Mouse (Mus musculus) monocyte, adult 2 months (primary cell): ENCODE results near the gene Tada1.

Experiments used
- DNase-seq, 2 experiments: peaks; one replicate each; pipeline ENCODE4 v3.0.0; 2022; ENCODE audit warnings: low spot score in 2 of 2, low read depth in 1 of 2

Tada1 gene

GRCm38 (mm10) chr1:166384614-166385013 lies 5.7 kb downstream of the Tada1 start:
- DNase-seq, result no peak

- no peak for DNase-seq
These were observed 6.5 kb downstream of the Tada1 start for GRCm38 (mm10) chr1:166385431-166385830.

GRCm38 (mm10) chr1:166388511-166388910 lies 9.6 kb downstream of the Tada1 start:
- DNase-seq, result no peak

GRCm38 (mm10) chr1:166389406-166390125 lies 10.7 kb downstream of the Tada1 start:
- no peak for DNase-seq

GRCm38 (mm10) chr1:166391671-166392070 lies 12.8 kb downstream of the Tada1 start:
- no peak for DNase-seq

GRCm38 (mm10) chr1:166394770-166395169 lies 15.9 kb downstream of the Tada1 start:
- DNase-seq, result no peak

- DNase-seq, result no peak
These were observed 16.8 kb downstream of the Tada1 start for GRCm38 (mm10) chr1:166395661-166396060.

- DNase-seq, result no peak
These were observed 17.5 kb downstream of the Tada1 start for GRCm38 (mm10) chr1:166396381-166396780.

GRCm38 (mm10) chr1:166401455-166401854 lies 22.6 kb downstream of the Tada1 start:
- no peak for DNase-seq

GRCm38 (mm10) chr1:166402003-166402402 lies 23.1 kb downstream of the Tada1 start:
- no peak for DNase-seq

GRCm38 (mm10) chr1:166403846-166404245 lies 24.9 kb downstream of the Tada1 start:
- no peak for DNase-seq

- peak in 1 of 2 experiments; percentile 14 for DNase-seq
These were observed 30.3 kb downstream of the Tada1 start for GRCm38 (mm10) chr1:166409177-166409700.

- DNase-seq, result peak in 1 of 2 experiments; percentile 37
These were observed 30.9 kb downstream of the Tada1 start, which contains the start of gene Pogk for GRCm38 (mm10) chr1:166409701-166410220. Gene Pogk, minus strand, starts transcription at chr1:166409863.

GRCm38 (mm10) chr1:166411541-166411940 lies 32.6 kb downstream of the Tada1 start:
- DNase-seq, result no peak

- no peak for DNase-seq
These were observed 33.4 kb downstream of the Tada1 start for GRCm38 (mm10) chr1:166412266-166412665.

GRCm38 (mm10) chr1:166429053-166429452 lies 50.2 kb downstream of the Tada1 start:
- DNase-seq, result no peak

GRCm38 (mm10) chr1:166429809-166430431 lies 51.0 kb downstream of the Tada1 start:
- DNase-seq, result peak; percentile 28 to 35

- no peak for DNase-seq
These were observed 60.5 kb downstream of the Tada1 start for GRCm38 (mm10) chr1:166439426-166439825.

GRCm38 (mm10) chr1:166441992-166442391 lies 63.1 kb downstream of the Tada1 start:
- no peak for DNase-seq
